ENCODE assay signal across 24 mouse cellular contexts in genomic region chr7:3384807-3385319, GRCm38 (mm10). TPM values are rescaled to one million over a fixed set of nuclear protein-coding genes. Genes with fewer than 3 reads are reported as not detected.
"Had no signal": no experiment of that assay in that cellular context is flagged by ENCODE, and none has a peak within 500 bp of the region (broad histone marks: within the 10 kb centered on the region; RNA-seq: fewer than 3 reads in every experiment).

No protein-coding gene starts in this region.

- H3K4me2 ChIP-seq: limb, embryonic 13.5 days; liver, embryonic 13.5 days; midbrain, embryonic 11.5 days; stomach, embryonic 15.5 days had no signal

- H3K4me3 ChIP-seq: limb, embryonic 10.5 days; limb, embryonic 13.5 days; liver, embryonic 13.5 days; stomach, embryonic 15.5 days had no signal

- H3K27ac ChIP-seq: limb, embryonic 10.5 days; limb, embryonic 13.5 days; liver, embryonic 13.5 days; stomach, embryonic 15.5 days had no signal

- H3K9me3 ChIP-seq: limb, embryonic 10.5 days; limb, embryonic 13.5 days; liver, embryonic 13.5 days; stomach, embryonic 15.5 days had no signal

- H3K4me1 ChIP-seq: liver, embryonic 13.5 days; stomach, embryonic 15.5 days had no signal

- H3K9ac ChIP-seq: limb, embryonic 13.5 days; liver, embryonic 13.5 days; stomach, embryonic 15.5 days had no signal

- DNase-seq: kidney, adult 18-20 months; kidney, adult 9 months; kidney, postnatal 14 days; kidney, postnatal 4 days; layer of hippocampus, adult 9-11 months; layer of hippocampus, postnatal 36 days; liver; liver, embryonic 13.5 days; lung, adult 2 months; lung, postnatal 14 days; lung, postnatal 4 days; midbrain, embryonic 14.5 days; right cerebral cortex, adult 18-20 months; right cerebral cortex, postnatal 25 days; spleen, adult 18-20 months; thymus, postnatal 25 days had no signal

- H3K27me3 ChIP-seq: limb, embryonic 13.5 days; liver, embryonic 13.5 days; stomach, embryonic 15.5 days had no signal

- H3K36me3 ChIP-seq: limb, embryonic 10.5 days; limb, embryonic 13.5 days; liver, embryonic 13.5 days; stomach, embryonic 15.5 days had no signal

RNA-seq across cellular contexts. Expression of gene Cacng8, which starts 5.6 kb away (rescaled TPM):
- total RNA-seq: megakaryocyte progenitor cell, adult 5-6 weeks; megakaryocyte-erythroid progenitor cell, adult 5-6 weeks had no signal
- polyA plus RNA-seq: liver, embryonic 16.5 days; lung, adult 2 months had no signal

RNA-seq across cellular contexts. Expression of gene Cacng6, which starts 39.1 kb away (rescaled TPM):
- total RNA-seq: megakaryocyte progenitor cell, adult 5-6 weeks; megakaryocyte-erythroid progenitor cell, adult 5-6 weeks; midbrain, postnatal 0 days had no signal
- polyA plus RNA-seq: midbrain, embryonic 11.5 days; midbrain, embryonic 14.5 days had no signal

RNA-seq across cellular contexts. Expression of gene Cacng7, which starts 52.1 kb away (rescaled TPM):
- total RNA-seq: megakaryocyte progenitor cell, adult 5-6 weeks; megakaryocyte-erythroid progenitor cell, adult 5-6 weeks had no signal
- polyA plus RNA-seq: liver, embryonic 13.5 days; liver, embryonic 16.5 days had no signal
